Mouse (Mus musculus) testis, adult 2 months (tissue): Measurements from ENCODE around the gene Zfp184.

Source experiments
- CTCF ChIP-seq: fragments of 200-500 bp; IDR thresholded peaks from 2 replicates; pipeline ENCODE4 v1.5.1; 2012; ENCODE audit warnings: low read depth, mild to moderate bottlenecking, inconsistent platforms, low read length, moderate library complexity; ENCODE audit not compliant: control insufficient read depth, insufficient read depth, insufficient replicate concordance
- POLR2A ChIP-seq: fragments of 200-500 bp; IDR thresholded peaks from 2 replicates; pipeline ENCODE4 v1.6.1; 2012; ENCODE audit warnings: low read depth, mild to moderate bottlenecking, inconsistent platforms, low read length, moderate library complexity; ENCODE audit not compliant: control insufficient read depth

DNA sequence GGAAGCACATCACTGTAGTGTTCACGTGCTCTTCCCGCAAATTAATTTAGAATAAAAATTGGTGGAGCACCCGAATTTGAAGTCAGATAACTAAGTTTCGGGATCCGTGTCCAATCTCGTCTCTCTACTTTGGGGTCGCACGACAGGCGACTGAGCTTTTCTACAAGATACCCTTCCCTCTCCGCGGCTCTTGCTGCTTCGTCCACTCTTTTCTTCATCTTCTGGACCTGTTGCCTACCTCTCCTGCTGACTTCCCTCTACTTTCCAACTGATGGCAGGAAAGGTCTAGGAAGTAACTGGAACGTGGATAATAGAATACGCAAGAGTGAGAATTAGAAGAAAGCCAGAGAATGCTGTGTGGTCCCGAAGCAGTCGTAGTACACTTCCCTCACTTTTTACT is 26.9 kb upstream of the Zfp184 start:
- TF ChIP-seq CTCF (no peak), POLR2A (no peak)
